Mouse (Mus musculus) heart, embryonic 14.5 days (tissue): ENCODE measurements around the gene Caml. TPM values are rescaled to one million over a fixed set of nuclear protein-coding genes. Genes with fewer than 3 reads are reported as not detected.

Experiments used
- ATAC-seq: fragments of 200-750 bp; cut with Nextera tagmentation; 2 replicates; pipeline ENCODE4 v1.8.0; 2017; ENCODE audit warnings: low read depth, moderate TSS enrichment; ENCODE audit not compliant: insufficient number of reproducible peaks, insufficient read depth, low FRiP score
- H3K27ac ChIP-seq, 2 experiments: fragments of 200-500 bp in 1 of 2; fragments of 300-500 bp in 1 of 2; sonication (generic) in 1 of 2; replicated peaks in 1 of 2; 2 replicates each; pipeline ENCODE4 v1.5.1; 2012 to 2014; ENCODE audit warnings: low read depth in 2 of 2, low read length in 2 of 2, control low read depth in 1 of 2, mild to moderate bottlenecking in 1 of 2, mixed read lengths in 1 of 2; ENCODE audit not compliant: control insufficient read depth in 1 of 2, insufficient read depth in 1 of 2
- H3K27me3 ChIP-seq: fragments of 300-500 bp; sonication (generic); 2 replicates; pipeline ENCODE4 v1.6.1; 2014; ENCODE audit warnings: mild to moderate bottlenecking, low read length, control low read depth; ENCODE audit not compliant: control insufficient read depth, insufficient read depth
- H3K36me3 ChIP-seq: fragments of 300-500 bp; sonication (generic); 2 replicates; pipeline ENCODE4 v1.6.1; 2014; ENCODE audit warnings: mild to moderate bottlenecking, control low read depth, low read length, mixed read lengths; ENCODE audit not compliant: control insufficient read depth, insufficient read depth
- H3K4me1 ChIP-seq, 2 experiments: fragments of 200-500 bp in 1 of 2; fragments of 300-500 bp in 1 of 2; sonication (generic) in 1 of 2; 2 replicates each; pipeline ENCODE4 v1.6.1; 2012 to 2014; ENCODE audit warnings: low read length in 2 of 2, control low read depth in 1 of 2, mixed read lengths in 1 of 2; ENCODE audit not compliant: control insufficient read depth in 2 of 2, insufficient read depth in 2 of 2
- H3K4me2 ChIP-seq: fragments of 300-500 bp; sonication (generic); 2 replicates; pipeline ENCODE4 v1.6.1; 2014; ENCODE audit warnings: mild to moderate bottlenecking, low read length
- H3K4me3 ChIP-seq, 2 experiments: fragments of 200-500 bp in 1 of 2; fragments of 300-500 bp in 1 of 2; sonication (generic) in 1 of 2; 2 replicates each; pipeline ENCODE4 v1.5.1; 2012 to 2014; ENCODE audit warnings: low read length in 2 of 2, mild to moderate bottlenecking in 2 of 2, control low read depth in 1 of 2, low read depth in 1 of 2, moderate library complexity in 1 of 2; ENCODE audit not compliant: control insufficient read depth in 1 of 2, insufficient read depth in 1 of 2
- H3K9ac ChIP-seq: fragments of 300-500 bp; sonication (generic); 2 replicates; pipeline ENCODE4 v1.6.1; 2014; ENCODE audit warnings: mild to moderate bottlenecking, low read length
- H3K9me3 ChIP-seq: fragments of 300-500 bp; sonication (generic); 2 replicates; pipeline ENCODE4 v1.6.1; 2016; ENCODE audit warnings: low read length, control low read depth; ENCODE audit not compliant: control insufficient read depth
- whole genome bisulfite sequencing: fragments of 180-500 bp; shearing (Covaris S2); extraction: QIAGEN DNeasy Blood & Tissue Kit; methylation state at CpG from one replicate; pipeline ENCODE4 v1.1.7; 2014; 5-methylcytosine and 5-hydroxymethylcytosine counted together
- polyA plus RNA-seq: library from polyadenylated mRNA; unstranded; fragments of >200 nt; fragmentation: Nextera tagmentation; extraction: Ambion mirVana; gene quantifications from 2 replicates; pipeline ENCODE4 v1.2.1, GENCODE M21; 2014

Gene Caml
- polyA plus RNA-seq, 1 experiment from 2014 or later: 41.2 TPM

- Histone ChIP-seq H3K4me1 (peaks cover 2 to 12% of the 10 kb centered on the region in 2 experiments; a peak in 3 of 4 replicates), H3K9me3 (no peaks in the 10 kb centered on the region), H3K9ac (peak overlapping the region; percentile 78), H3K4me2 (peak overlapping the region; percentile 70), H3K36me3 (peaks cover 35% of the 10 kb centered on the region), H3K27me3 (no peaks in the 10 kb centered on the region), H3K27ac (peak overlapping the region; percentile 67 to 68; a peak in 3 of 4 replicates), H3K4me3 (peak overlapping the region; percentile 60 to 84)
- 5% methylated on average over 29 of the region's 29 CpGs for WGBS
- ATAC-seq: peak; percentile 96
These were observed 30.1 kb upstream of the Caml start for GRCm38 (mm10) chr13:55592512-55593253.

- Histone ChIP-seq H3K27ac (peak overlapping the region; percentile 67 to 68; a peak in 3 of 4 replicates), H3K36me3 (peaks cover 41% of the 10 kb centered on the region), H3K9me3 (no peaks in the 10 kb centered on the region), H3K4me1 (peaks cover 2 to 12% of the 10 kb centered on the region in 2 experiments; a peak in 3 of 4 replicates), H3K4me3 (peak overlapping the region; percentile 60 to 84), H3K27me3 (no peaks in the 10 kb centered on the region), H3K4me2 (peak overlapping the region; percentile 70), H3K9ac (peak overlapping the region; percentile 78)
- under 1% methylated on average over 31 of the region's 31 CpGs for whole genome bisulfite sequencing
- peak; percentile 49 for ATAC-seq
These were observed 29.5 kb upstream of the Caml start for GRCm38 (mm10) chr13:55593254-55593747.

- H3K36me3 ChIP-seq: peaks cover 41% of the 10 kb centered on the region
- peaks cover 2 to 17% of the 10 kb centered on the region in 2 experiments for H3K4me1 ChIP-seq
- 84% methylated on average over 12 of the region's 12 CpGs for WGBS
- no peak overlapping the region for H3K27ac ChIP-seq
- no peaks in the 10 kb centered on the region for H3K27me3 ChIP-seq
- H3K4me2 ChIP-seq: no peak overlapping the region
- no peaks in the 10 kb centered on the region for H3K9me3 ChIP-seq
- no peak overlapping the region for H3K4me3 ChIP-seq
- no peak overlapping the region for H3K9ac ChIP-seq
- ATAC-seq: no peak
These were observed 27.4 kb upstream of the Caml start for GRCm38 (mm10) chr13:55595375-55595774.

GRCm38 (mm10) chr13:55596802-55597201 is 26.0 kb upstream of the Caml start:
- peaks cover 2 to 22% of the 10 kb centered on the region in 2 experiments for H3K4me1 ChIP-seq
- no peaks in the 10 kb centered on the region for H3K27me3 ChIP-seq
- 94% methylated on average over 12 of the region's 12 CpGs for WGBS
- no peak for ATAC-seq
- no peak overlapping the region for H3K9ac ChIP-seq
- H3K36me3 ChIP-seq: peaks cover 41% of the 10 kb centered on the region
- no peak overlapping the region for H3K4me3 ChIP-seq
- H3K4me2 ChIP-seq: no peak overlapping the region
- no peak overlapping the region for H3K27ac ChIP-seq
- H3K9me3 ChIP-seq: no peaks in the 10 kb centered on the region

- Histone ChIP-seq H3K4me3 (peak within 1 kb of the TSS; percentile 82 to 84), H3K4me1 (peaks cover 0 to 10% of the 10 kb centered on the region in 2 experiments; a peak in 2 of 4 replicates), H3K36me3 (peaks cover 49% of the 10 kb centered on the region), H3K9ac (peak within 1 kb of the TSS; percentile 92), H3K4me2 (peak within 1 kb of the TSS; percentile 79), H3K27me3 (no peaks in the 10 kb centered on the region), H3K9me3 (no peaks in the 10 kb centered on the region), H3K27ac (peak within 1 kb of the TSS in 1 of 2 experiments; percentile 24; a peak in 2 of 4 replicates)
- WGBS: 8% methylated on average over 50 of the region's 51 CpGs
- ATAC-seq: peak; percentile 85
These were observed 23.0 kb upstream of the Caml start, which contains the start of gene B4galt7 for GRCm38 (mm10) chr13:55599566-55600540. TSS of gene B4galt7 (plus strand) at chr13:55599896.

GRCm38 (mm10) chr13:55600657-55601056 is 22.1 kb upstream of the Caml start:
- 20% methylated on average over 9 of the region's 9 CpGs for WGBS
- peak overlapping the region; percentile 79 for H3K4me2 ChIP-seq

GRCm38 (mm10) chr13:55601611-55602010 is 21.2 kb upstream of the Caml start:
- no peak overlapping the region for H3K4me2 ChIP-seq

More at GRCm38 (mm10) chr13:55600657-55601056, 22.1 kb upstream of the Caml start:
- Histone ChIP-seq H3K27ac (no peak overlapping the region), H3K4me3 (peak overlapping the region; percentile 82 to 84), H3K36me3 (peaks cover 44% of the 10 kb centered on the region), H3K9ac (peak overlapping the region; percentile 92), H3K4me1 (peaks cover 0 to 10% of the 10 kb centered on the region in 2 experiments; a peak in 2 of 4 replicates), H3K9me3 (no peaks in the 10 kb centered on the region), H3K27me3 (no peaks in the 10 kb centered on the region)
- no peak for ATAC-seq

More at GRCm38 (mm10) chr13:55601611-55602010, 21.2 kb upstream of the Caml start:
- 4% methylated on average over 3 of the region's 3 CpGs for WGBS
- no peaks in the 10 kb centered on the region for H3K27me3 ChIP-seq
- H3K9me3 ChIP-seq: no peaks in the 10 kb centered on the region
- ATAC-seq: no peak
- H3K9ac ChIP-seq: no peak overlapping the region
- H3K27ac ChIP-seq: no peak overlapping the region
- H3K4me3 ChIP-seq: peak overlapping the region in 1 of 2 experiments; percentile 84; a peak in 1 of 4 replicates
- peaks cover 40% of the 10 kb centered on the region for H3K36me3 ChIP-seq
- H3K4me1 ChIP-seq: peaks cover 0 to 10% of the 10 kb centered on the region in 2 experiments; a peak in 2 of 4 replicates
